Mouse (Mus musculus) heart, postnatal 0 days (tissue): ENCODE results near the gene Hrc.

Source experiments
- CTCF ChIP-seq: IDR thresholded peaks from 2 replicates; pipeline ENCODE4 v1.5.1; 2016; ENCODE audit warnings: antibody characterized with exemption, control low read depth, low read depth
- EP300 ChIP-seq: IDR thresholded peaks from 2 replicates; pipeline ENCODE4 v1.6.1; 2016; ENCODE audit warnings: antibody characterized with exemption, low read depth

DNA sequence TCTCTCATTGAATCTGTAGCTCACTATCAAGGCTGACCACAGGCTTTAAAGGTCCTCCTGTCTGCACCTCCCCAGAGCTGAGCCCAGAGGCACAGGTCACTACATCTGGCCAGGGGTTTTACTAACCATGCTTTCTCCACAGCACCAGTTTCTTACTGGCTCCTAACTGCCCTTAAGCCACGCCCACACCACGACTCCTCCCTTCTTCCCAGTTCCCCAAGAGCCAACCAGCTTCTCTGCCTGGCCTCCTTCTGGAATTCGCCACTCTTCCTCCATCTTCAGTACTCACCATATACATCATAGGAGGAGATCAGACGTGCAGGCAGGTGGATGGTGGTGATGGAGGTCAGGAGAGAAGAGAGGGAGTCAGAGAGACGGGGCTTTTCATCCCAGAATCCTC, 18.0 kb downstream of the Hrc start:
- TF ChIP-seq EP300 (no peak), CTCF (no peak)
